Mouse (Mus musculus) leukemia stem cell, adult 10-12 weeks (primary cell): ENCODE results near the gene Rec114. TPM values are rescaled to one million over a fixed set of nuclear protein-coding genes. Genes with fewer than 3 reads are reported as not detected.

Experiments used
- polyA plus RNA-seq: library from polyadenylated mRNA; stranded (reverse); fragments of >175 nt; gene quantifications from 2 replicates; pipeline ENCODE4 v1.2.3, GENCODE M21; 2012; ENCODE audit warnings: low replicate concordance

Gene Rec114
- not detected in 2 replicates for polyA plus RNA-seq

GRCm38 (mm10) chr9:58743702-58744248 is at the start of gene Rec114:
Gene Rec114 (minus strand): TSS chr9:58743964.

Other genes starting within 250 kb of the Rec114 start
- 0.30 TPM in 1 of 2 replicates, not detected in the other for gene Cd276, start 188.5 kb downstream of the Rec114 start, polyA plus RNA-seq
- gene Nptn, start 161.7 kb downstream of the Rec114 start, polyA plus RNA-seq: 150 and 227 TPM in 2 replicates
- gene Hcn4, start 79.4 kb upstream of the Rec114 start, polyA plus RNA-seq: 0.03 TPM in 1 of 2 replicates, not detected in the other